Mouse (Mus musculus) spleen, embryonic (tissue): ENCODE measurements around the gene Vmn1r1.

ENCODE experiments used
- CTCF ChIA-PET: fragments of 350-600 bp; sonication (Branson Sonifier 250); formaldehyde crosslinking; loops from one replicate; lab custom pipeline; 2022; lab: Charles Lee

Vmn1r1 gene

DNA sequence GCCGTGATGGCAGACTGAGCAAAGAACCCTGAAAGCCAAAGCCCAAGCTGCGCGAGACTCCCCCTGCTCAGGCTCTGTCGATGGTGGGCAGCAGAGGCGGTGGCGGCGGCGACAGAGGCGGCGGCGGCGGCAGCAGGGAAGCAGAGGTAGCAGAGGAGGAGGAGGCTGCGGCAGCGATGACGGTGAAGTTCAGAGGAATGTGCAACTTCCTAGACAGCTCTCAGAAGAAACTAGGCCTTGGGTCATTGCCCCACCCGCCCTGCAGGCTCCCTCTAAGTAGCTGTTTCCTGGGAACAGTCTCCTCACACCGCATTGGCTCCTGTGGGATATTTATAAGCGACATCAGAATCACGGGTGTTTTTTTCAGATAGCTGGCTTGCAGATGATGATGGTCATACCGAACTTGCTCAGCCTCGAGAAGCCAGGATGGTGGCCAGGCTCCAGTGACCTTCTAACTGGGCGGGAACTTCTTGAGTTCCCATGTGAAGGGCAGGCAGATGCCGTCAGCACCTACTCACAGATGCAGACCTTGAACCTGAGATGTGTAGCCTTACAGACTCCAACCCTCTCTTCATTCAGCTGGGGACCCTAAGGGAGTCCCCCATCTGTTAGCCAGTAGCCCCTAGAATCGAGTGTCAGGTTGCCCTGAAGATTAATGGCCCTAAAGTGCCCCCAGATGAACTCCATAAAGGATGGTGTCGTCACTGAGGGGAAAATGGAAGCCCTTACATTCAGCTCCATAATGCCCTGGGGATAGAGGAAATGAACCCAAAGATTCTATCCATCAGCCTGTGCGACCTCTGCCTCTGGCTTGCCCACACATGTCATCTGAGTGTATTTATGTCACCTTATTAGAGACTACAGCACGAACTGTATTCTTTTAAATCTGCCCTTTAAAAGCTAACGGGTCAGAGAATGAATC lies 26.8 kb downstream of the Vmn1r1 start:
- CTCF ChIA-PET = interaction anchor here (0.6 kb wide), 1 partner anchor 422 kb away, joined by 9 read pairs; no protein-coding TSS in a partner anchor

DNA sequence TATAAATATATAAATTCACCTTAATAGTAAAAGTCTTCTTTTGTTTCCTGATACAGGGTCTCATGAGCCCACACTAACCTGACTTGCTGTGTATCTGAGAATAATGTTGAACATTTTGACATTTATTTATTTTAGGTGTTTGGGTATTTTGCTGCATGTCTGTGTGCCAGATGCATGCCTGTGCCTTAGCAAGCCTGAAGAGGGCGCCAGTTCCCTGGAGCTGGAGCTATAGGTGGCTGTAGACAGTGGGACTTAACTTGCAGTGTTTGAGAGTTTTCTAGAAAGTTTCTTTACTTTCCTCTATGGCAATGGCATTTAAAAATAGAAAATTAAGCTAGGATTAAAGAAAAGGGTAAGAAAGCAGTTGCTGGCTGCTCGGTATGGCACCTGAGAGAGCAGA lies 33.5 kb downstream of the Vmn1r1 start:
- CTCF ChIA-PET = no interaction called here

DNA sequence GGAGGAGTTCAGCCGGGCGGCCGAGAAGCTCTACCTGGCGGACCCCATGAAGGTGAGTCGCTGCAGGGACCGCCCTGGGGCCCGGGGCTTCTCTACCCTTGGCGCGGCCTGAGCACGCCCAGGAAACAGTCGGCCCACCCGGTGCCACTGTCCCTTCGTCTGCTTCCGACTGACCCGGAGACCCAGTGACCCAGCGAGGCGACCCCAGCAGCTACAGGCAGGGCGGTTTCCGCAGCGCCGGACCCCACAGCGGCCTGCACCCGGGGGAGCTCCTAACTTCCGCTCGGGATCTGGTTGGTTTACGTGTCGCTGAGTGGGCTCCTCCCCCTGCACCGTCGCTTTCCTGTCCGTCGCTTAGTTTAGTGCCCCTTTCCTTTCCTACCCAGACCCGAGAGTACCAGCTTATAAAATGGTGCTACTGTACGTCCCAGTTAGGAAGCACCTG lies 39.3 kb downstream of the Vmn1r1 start:
- CTCF ChIA-PET = interaction anchor here (0.7 kb wide), 1 partner anchor 243 kb away, joined by 5 read pairs; no protein-coding TSS in a partner anchor

DNA sequence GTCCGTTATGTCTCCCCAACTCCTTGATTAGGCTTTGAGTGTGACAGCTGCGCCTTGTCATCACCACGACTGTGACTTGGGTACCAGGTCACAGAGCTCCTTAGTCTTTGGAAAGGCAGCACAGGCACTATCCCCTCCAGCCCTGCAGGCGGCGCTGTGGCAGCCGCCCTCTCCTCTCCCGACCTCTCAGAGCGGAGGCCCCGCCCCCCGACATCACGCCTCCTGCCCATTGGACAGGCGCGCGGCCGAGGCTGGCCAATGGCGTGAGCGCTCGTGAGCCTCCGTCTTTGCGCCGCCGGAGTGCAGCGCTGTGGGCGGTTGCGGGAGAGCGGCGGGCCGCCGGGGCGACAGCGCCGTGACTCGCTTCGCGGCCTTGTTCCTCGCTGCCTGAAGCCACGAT lies 39.8 kb downstream of the Vmn1r1 start, which contains the start of gene Srp9:
Gene Srp9, plus strand, starts transcription at position 232 of the 400 bp plus-strand sequence.
- CTCF ChIA-PET = interaction anchor here (0.5 to 0.7 kb wide), 3 partner anchors 16 to 243 kb away, joined by 3 to 8 read pairs (median 5); no protein-coding TSS in a partner anchor

DNA sequence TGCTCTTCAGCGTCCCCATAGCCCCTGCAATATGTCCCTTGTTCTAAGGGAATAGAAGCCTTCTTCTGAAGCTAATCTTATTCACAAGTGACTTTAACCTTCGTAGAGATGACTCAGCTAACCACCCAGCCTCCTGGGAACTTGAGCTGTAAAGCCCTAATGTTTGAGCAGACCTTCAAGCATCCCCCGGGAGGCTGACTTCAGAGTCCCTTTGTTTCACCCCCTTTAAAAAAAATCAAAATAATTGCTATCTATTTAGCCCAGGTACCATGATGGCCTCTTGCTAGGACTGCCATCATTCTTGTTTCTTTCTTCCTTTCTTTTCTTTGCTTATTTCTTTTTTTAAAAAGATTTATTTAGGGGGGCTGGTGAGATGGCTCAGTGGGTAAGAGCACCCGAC lies 41.9 kb downstream of the Vmn1r1 start:
- CTCF ChIA-PET = no interaction called here

DNA sequence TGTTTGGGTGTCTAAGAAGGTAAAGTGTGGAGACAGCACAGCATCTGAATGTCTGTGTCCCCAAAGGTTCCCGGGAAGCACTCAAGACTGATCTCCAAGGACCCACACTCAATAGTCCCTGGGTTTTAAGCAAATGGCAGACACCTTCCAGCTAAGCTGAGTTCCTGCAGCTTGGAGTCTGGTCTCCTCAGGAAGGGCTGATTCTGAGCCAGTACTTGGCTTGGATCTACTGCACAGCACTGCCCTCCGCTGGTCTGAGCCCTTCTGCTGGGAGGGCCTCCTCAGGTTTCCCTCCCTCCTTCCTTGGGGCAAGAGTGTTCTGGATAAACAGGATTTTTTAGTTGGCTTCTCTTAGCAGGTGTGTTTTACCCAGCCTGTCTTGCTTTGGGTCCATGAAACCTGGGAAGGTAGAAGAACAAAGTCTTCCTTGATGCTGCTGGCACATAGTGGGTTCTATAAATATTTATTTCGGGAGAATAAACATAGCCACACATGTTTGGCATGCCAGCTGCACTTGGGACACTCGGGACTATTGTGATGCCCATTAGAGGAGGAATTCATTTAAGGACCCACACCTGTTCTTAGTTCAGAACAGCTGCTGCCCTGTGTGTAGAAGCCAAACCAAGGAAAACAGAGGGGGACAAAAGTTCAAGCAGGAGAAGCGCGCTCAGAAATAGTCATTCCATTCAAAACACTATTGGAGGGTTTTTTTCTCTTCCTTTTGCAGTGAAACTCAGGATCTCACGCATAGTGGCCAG lies 48.5 kb downstream of the Vmn1r1 start:
- CTCF ChIA-PET = interaction anchor here (1.2 kb wide), 1 partner anchor 227 kb away, joined by 4 read pairs; no protein-coding TSS in a partner anchor

DNA sequence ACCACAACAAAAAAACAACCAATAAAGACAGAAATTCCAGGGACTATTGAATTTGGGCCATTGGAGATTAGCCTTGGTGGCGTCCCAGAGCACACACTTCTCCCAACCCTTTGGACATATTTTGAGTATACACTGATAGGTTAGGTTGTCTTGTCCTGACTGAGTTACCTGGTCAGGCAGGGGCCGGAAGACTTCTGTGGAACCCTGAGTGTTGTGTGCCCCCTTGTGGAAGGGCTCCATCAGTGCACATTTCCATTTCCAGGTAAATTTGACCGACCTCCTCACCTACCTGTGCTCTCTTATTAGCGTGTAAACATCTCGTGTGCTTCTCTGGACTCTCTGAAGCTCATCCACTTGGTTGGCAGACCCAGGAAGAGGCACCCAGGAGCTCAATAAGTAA lies 49.1 kb downstream of the Vmn1r1 start:
- CTCF ChIA-PET = no interaction called here

DNA sequence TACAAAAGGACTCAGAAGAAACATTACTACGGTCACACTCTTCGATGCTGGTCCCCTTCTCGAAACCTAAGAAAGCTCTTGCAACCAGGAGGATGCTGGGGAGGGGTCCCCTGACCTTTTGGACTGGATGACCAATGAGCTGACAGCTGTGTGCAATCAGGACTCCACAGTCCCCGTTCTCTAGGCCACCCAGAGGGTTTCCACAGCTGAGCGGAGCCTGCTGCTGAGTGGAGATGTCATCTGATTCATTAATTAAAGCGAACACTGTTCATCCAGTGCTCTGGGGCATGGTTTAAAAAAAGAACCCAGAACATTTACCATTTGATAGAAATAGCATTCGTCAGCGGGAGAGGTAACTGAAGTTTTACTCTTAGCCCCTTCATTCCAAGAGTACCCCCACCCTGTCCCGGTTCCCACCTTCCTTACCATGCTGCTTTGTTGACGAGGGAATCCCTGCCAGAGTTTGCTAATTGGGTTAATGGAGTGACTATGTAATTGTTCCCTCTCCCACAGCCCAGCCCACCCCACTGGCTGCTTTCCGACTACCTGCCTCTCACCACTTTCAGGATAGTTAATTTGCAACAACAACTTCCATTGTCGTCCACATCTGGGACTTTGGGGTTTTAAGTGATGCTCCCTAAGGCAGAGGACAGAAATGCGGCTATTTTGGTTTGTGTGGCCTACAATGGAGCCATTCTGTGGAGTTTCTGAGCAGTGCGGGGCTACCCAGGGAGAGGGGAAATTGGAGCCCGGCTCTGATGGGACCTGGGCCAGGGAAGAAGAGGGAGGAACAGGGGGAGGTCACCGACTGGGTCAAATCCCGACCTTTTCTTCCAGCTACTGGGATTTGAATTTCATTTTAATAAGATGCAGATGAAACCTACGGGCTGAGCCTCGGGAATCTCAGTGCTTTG lies 50.4 kb downstream of the Vmn1r1 start:
- CTCF ChIA-PET = no interaction called here

DNA sequence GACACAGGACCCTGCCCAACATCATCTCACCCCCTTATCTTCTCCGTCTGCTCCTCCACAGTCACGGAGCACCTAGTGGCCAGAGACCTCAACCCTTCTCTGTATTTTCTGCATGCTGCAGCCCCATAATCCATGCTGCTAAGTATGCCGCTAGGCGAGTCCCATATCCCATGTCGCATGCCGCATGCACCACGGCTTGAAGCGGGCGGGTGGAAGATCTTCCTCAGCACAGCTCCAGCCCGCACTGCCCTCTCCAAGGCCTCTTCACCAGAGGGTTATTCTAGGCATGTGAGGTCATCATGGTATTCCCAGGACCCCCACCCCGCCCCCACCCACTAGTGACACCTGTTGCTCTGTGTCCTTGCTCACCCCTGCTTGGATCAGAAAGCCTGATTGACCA lies 51.2 kb downstream of the Vmn1r1 start:
- CTCF ChIA-PET = no interaction called here

DNA sequence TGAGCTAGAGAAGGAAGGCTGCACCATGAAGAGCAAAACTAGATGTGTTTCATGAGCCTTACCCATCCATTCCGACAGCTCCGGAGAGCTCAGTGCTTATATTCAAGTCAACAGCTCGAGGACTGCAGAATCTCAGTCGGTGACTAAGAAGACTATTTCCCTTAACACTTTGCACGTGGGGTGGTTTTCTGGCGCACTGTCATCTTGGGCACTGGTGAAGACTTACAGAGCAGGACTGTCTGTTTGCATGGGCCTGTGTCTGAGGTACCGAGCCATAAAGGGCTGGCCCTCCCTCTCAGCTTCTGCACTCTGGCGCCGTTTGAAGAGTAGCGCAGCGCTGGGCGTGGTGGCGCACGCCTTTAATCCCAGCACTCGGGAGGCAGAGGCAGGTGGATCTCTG lies 51.9 kb downstream of the Vmn1r1 start:
- CTCF ChIA-PET = no interaction called here

DNA sequence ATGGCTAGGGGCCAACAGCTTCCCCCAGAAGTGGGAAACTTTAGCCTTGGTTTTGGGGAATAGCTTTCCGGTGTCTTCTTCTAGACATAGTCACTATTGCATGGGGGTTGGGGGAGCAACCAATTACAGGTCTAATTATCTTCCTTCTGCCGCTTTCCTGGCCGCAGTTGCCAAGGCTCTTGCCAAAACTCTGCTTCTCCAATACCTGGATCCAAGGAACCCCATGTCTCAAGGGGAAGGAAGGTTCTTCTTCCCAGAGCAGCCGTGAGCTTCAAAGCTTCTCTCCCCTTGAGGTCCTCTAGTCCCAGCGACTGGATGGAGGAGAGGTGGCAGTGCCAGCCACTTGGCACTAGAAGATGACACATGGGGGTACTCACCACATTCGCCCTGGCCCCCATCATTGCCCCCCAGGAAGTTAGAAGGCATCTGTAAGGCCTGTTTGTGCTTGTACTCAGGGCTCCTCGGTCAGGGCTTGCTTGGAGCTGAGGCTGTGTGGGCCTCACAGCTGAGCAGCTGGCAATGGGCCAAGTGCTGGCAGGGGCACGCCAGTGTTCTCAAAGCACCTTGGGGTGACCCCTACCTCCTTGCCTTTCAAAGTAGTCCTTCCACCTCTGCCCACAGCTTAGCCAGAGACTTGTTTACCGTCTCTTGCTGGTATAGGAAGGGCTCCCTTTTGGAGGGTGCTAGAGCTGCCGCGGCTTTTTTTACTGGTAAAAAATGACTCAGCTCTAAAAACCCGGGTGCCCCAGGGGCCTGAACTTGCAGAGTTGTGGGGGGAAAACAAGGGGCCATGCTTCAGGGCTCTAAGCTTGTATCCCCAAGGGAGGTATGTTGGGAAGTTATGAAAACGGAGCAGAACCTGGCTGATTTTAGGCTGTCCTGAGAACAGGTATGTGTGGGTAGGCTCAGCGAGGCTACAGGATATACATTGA lies 52.6 kb downstream of the Vmn1r1 start:
- CTCF ChIA-PET = no interaction called here

DNA sequence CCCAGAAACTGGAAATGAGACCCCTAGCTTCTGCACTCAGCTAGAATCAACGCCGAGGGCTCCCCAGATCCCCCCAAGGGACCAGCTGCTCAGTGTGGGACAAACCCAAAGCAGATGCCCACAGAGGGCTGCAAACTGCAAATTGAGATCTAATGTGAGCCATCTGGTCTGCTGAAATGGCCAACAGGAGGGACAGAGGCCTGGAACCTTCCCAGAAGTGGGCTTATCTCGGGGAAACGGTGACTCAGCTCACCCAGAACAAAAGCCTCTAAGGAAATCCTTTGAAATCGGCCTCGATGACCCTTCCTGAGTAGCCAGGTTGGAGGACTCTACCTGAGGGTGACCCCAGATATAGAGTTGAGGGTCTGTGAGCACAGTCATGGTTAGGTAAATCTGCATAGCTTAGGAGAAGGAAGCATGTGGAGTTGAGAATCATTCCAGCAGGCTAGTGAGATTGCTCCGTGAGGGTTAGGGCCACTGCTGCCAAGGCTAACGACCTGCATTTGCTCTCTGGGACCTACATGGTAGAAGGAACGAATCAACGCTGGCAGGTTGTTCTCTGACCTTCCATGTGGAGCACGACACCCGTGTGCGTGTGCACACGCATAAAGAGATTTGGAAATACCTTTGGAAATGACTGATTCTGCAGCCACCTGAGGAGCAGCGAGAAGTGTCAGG lies 53.4 kb downstream of the Vmn1r1 start:
- CTCF ChIA-PET = no interaction called here

DNA sequence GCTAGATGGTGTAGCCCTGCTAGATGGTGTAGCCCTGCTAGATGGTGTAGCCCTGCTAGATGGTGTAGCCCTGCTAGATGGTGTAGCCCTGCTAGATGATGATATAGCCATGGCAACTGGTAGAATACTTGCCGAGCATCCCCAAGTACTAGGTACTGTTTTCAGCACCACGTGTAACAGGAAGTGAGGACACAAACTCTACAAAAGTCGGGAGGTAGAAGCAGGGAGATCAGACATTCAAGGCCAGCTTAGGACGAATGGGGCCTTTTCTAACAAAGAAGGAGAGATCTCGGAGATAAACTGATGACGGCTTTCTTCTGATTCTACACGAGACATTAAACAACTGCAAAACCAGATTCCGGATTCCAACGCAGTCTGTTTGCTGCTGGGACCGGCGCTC lies 54.1 kb downstream of the Vmn1r1 start:
- CTCF ChIA-PET = no interaction called here

DNA sequence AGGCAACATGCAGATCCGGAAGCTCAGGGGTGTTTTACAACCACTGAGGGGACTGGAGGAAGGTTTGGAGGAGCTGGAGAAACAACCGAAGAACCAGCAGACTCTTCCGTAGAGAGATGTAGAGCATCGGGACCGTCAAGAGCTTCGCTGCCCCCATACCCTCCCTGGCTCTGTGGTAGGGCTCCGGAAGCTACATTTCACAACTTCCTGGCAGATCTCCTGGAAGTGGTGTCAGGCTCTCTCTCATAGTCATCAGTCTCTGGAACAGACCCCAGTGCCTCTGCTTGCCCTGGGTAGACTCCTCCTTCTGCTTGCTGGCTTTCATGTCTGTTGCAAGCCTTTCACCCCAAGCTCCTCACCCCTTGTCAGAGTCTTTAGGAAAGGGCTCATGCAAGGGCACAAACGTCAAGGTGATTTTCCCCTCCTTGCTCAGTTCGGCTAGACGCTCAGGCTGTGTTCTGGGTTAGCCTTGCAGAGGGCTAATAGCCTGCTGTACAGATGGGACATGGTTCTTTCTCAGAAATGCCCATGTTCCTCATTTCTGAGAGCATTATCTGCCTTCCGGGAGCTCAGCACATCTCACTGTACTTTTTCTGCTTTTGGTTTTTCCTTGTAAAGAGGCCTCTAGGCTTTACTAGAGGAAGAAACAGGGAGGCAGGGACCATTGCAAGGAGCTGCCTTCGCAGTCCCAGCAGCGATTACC lies 55.7 kb downstream of the Vmn1r1 start:
- CTCF ChIA-PET = no interaction called here

DNA sequence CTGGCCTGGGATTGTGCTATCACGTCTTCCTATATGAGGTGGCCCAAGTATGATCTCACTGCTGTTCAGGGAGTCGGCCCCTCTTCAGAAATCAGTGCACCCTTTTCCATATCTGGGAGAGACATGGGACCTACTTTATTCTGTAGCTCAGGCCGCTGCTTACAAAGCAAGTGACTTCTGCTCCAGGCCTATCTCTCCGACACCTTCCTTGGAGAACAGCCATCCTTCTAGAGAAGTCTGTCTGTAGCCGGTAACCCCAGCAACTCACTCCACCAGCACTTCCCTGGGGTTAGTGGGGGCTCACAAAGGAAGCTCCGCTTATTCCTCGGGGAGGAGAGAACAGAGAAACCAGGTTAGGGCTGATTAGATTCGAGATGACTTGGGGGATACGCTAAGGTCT lies 57.0 kb downstream of the Vmn1r1 start:
- CTCF ChIA-PET = no interaction called here

DNA sequence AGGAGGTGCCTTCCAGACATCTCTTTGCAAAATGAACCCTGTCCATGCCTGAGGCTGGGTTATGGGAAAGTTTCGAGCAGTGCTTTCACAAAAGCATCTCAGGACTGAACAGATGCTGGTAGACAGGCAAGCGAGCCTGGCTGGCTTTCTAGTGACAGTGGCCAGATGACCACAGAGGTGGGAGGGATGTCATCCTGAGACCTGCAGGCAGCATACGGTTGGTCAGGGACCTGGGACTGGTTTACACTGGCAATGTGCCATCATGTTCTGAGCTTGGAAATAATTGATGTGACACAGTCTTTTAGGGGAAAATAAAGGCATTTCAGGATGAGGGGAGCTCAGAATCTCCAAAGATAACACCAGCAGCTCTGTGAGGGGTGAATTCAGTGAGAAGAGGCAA lies 59.3 kb downstream of the Vmn1r1 start:
- CTCF ChIA-PET = no interaction called here
